Mouse (Mus musculus) ES-E14 (cell line): Measurements from ENCODE around the gene Map3k5. TPM values are rescaled to one million over a fixed set of nuclear protein-coding genes. Genes with fewer than 3 reads are reported as not detected.

Experiments
- DNase-seq: peaks from one replicate; pipeline ENCODE4 v3.0.0-alpha.2; 2013; ENCODE audit warnings: low read depth, low spot score
- H3K27ac ChIP-seq: 2 replicates; pipeline ENCODE4 v1.5.1; 2012; ENCODE audit warnings: low read depth, mild to moderate bottlenecking, low read length, moderate library complexity, mixed read lengths; ENCODE audit not compliant: poor library complexity, insufficient read depth, severe bottlenecking
- H3K36me3 ChIP-seq: 2 replicates; pipeline ENCODE4 v1.6.1; 2012; ENCODE audit warnings: mild to moderate bottlenecking, low read length, moderate library complexity, mixed read lengths; ENCODE audit not compliant: control insufficient read depth, poor library complexity, insufficient read depth, severe bottlenecking
- H3K4me1 ChIP-seq, 2 experiments: fragments of 150-350 bp in 1 of 2; sonication (generic) in 1 of 2; 2 replicates each; pipeline ENCODE4 v1.6.1; 2012; ENCODE audit warnings: low read length in 2 of 2, mild to moderate bottlenecking in 1 of 2, mixed read lengths in 1 of 2; ENCODE audit not compliant: control insufficient read depth in 2 of 2, insufficient read depth in 2 of 2, poor library complexity in 1 of 2
- H3K4me3 ChIP-seq, 2 experiments: fragments of 150-350 bp in 1 of 2; sonication (generic) in 1 of 2; 2 replicates each; pipeline ENCODE4 v1.5.1; 2012; ENCODE audit warnings: low read length in 2 of 2, low read depth in 1 of 2, mild to moderate bottlenecking in 1 of 2, mixed read lengths in 1 of 2; ENCODE audit not compliant: insufficient read depth in 1 of 2, poor library complexity in 1 of 2, severe bottlenecking in 1 of 2
- H3K9ac ChIP-seq: 2 replicates; pipeline ENCODE4 v1.6.1; 2012; ENCODE audit warnings: low read depth, mild to moderate bottlenecking, low read length, mixed read lengths; ENCODE audit not compliant: poor library complexity, insufficient read depth, severe bottlenecking
- H3K9me3 ChIP-seq: fragments of 150-350 bp; sonication (generic); 2 replicates; pipeline ENCODE4 v1.6.1; 2012; ENCODE audit warnings: low read depth, mild to moderate bottlenecking, low read length; ENCODE audit not compliant: control insufficient read depth, insufficient read depth
- CHD2 ChIP-seq: IDR thresholded peaks from 2 replicates; pipeline ENCODE4 v1.6.1; 2014; ENCODE audit warnings: mild to moderate bottlenecking, low read depth, low read length, inconsistent platforms
- HCFC1 ChIP-seq: IDR thresholded peaks from 2 replicates; pipeline ENCODE4 v1.6.1; 2012; ENCODE audit warnings: low read length, inconsistent platforms, borderline replicate concordance; ENCODE audit not compliant: insufficient read depth
- MAFK ChIP-seq: IDR thresholded peaks from 2 replicates; pipeline ENCODE4 v1.6.1; 2014; ENCODE audit warnings: mild to moderate bottlenecking, low read depth, low read length, inconsistent platforms; ENCODE audit not compliant: insufficient read depth
- ZC3H11A ChIP-seq: IDR thresholded peaks from 2 replicates; pipeline ENCODE4 v1.6.1; 2012; ENCODE audit warnings: low read depth, mild to moderate bottlenecking, inconsistent platforms, low read length, borderline replicate concordance
- ZNF384 ChIP-seq: IDR thresholded peaks from 2 replicates; pipeline ENCODE4 v1.6.1; 2012; ENCODE audit warnings: low read depth, low read length, inconsistent platforms
- in situ Hi-C, 2 experiments: fragments of 600-800 bp; cut with MboI; formaldehyde crosslinking; loops; one replicate each; pipeline ENCODE4 v1.15.1; 2025; ENCODE audit warnings: low sequenced_read_pairs in 2 of 2, inconsistent platforms in 1 of 2; ENCODE audit not compliant: unreplicated experiment in 2 of 2
- total RNA-seq: library from RNA; depleted of rRNA; stranded (reverse); fragments of 300-350 nt; gene quantifications from 2 replicates; pipeline ENCODE4 v1.2.3, GENCODE M21; 2012

Gene Map3k5
- total RNA-seq, 1 experiment, result 4.7 TPM

GRCm38 (mm10) chr10:20141376-20141775, 207.1 kb downstream of the Map3k5 start:
- Histone ChIP-seq H3K27ac (no peak overlapping the region), H3K9ac (no peak overlapping the region), H3K4me3 (no peak overlapping the region), H3K9me3 (no peaks in the 10 kb centered on the region), H3K36me3 (no peaks in the 10 kb centered on the region), H3K4me1 (peaks cover 0 to 2% of the 10 kb centered on the region in 2 experiments; a peak in 1 of 4 replicates)
- no peak for DNase-seq
- TF ChIP-seq MAFK (no peak), ZNF384 (no peak), CHD2 (no peak), ZC3H11A (no peak), HCFC1 (no peak)
- in situ Hi-C loops, result no loop called here

DNA sequence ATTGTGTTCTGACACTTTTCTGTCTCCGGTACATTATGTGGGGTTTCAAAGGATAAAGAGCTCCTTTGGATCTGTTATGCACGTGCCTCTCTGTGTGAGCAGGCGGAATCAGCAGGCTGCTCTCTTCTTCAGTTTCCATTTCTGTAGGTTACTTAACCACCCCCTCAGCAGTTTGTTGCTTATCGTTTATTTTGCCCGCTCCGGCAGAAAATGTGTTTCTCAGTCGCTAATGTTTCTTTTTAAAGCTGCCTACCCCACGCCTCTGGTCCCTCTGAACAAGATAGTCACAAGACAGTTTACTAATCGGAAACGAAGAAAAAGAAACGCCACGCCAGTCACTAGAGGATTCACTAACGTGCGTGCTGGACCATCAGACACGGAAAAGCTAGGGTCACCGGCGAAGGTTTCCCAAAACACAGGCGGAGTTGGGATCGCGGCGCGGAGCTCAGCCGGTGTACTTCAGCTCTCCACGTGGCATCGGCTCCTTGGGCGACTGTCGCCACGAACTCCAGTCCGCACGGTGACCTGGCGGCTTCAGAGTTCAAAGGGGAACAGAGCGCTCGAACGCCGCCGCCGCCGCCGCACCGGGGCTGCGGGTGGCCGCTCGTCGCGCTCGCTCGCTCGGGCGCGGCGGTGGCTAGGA, 214.0 kb downstream of the Map3k5 start, which contains the start of gene Map7:
Gene Map7, plus strand, starts transcription at position 342 of the 643 bp plus-strand sequence.
- H3K36me3 ChIP-seq, result no peaks in the 10 kb centered on the region
- in situ Hi-C loops, result no loop called here
- DNase-seq, result no peak
- TF ChIP-seq HCFC1 (0 out of 2 replicates have a peak, but pooled peaks have one; percentile 35), ZC3H11A (no peak)
- H3K9ac ChIP-seq, result peak within 1 kb of the TSS; percentile 89
- H3K4me1 ChIP-seq, result peaks cover 3 to 8% of the 10 kb centered on the region in 2 experiments
- peak within 1 kb of the TSS; percentile 46 for H3K27ac ChIP-seq
- peak within 1 kb of the TSS; percentile 95 to 96 for H3K4me3 ChIP-seq
- no peaks in the 10 kb centered on the region for H3K9me3 ChIP-seq

DNA sequence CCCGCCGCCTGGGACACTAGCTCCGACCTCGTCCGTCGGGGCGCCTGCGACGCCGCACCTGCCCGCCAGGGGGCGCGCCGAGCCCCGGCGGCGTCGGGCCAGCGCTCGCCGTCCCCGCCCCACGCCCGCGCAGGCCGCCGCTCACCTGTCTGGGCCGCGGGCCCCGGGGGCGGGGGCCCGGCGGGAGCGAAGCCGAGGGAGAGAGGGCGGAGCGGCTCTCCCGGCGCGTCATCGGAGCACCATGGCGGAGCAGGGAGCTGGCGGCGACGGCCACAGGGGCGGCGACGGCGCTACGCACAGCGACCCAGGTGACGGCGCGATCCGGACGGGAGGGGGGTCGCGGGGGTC, 214.5 kb downstream of the Map3k5 start:
- no peaks in the 10 kb centered on the region for H3K9me3 ChIP-seq
- H3K4me3 ChIP-seq, result peak overlapping the region; percentile 95 to 96
- H3K9ac ChIP-seq, result peak overlapping the region; percentile 89
- peak overlapping the region; percentile 46 for H3K27ac ChIP-seq
- no peaks in the 10 kb centered on the region for H3K36me3 ChIP-seq
- peaks cover 5 to 8% of the 10 kb centered on the region in 2 experiments for H3K4me1 ChIP-seq
- no peak for TF ChIP-seq ZNF384
- TF ChIP-seq CHD2, result no peak
- no peak; the same call in 1 of the 2 replicates for TF ChIP-seq HCFC1
- TF ChIP-seq ZC3H11A, result no peak
- no peak for TF ChIP-seq MAFK
- DNase-seq, result no peak
- in situ Hi-C loops, result no loop called here

DNA sequence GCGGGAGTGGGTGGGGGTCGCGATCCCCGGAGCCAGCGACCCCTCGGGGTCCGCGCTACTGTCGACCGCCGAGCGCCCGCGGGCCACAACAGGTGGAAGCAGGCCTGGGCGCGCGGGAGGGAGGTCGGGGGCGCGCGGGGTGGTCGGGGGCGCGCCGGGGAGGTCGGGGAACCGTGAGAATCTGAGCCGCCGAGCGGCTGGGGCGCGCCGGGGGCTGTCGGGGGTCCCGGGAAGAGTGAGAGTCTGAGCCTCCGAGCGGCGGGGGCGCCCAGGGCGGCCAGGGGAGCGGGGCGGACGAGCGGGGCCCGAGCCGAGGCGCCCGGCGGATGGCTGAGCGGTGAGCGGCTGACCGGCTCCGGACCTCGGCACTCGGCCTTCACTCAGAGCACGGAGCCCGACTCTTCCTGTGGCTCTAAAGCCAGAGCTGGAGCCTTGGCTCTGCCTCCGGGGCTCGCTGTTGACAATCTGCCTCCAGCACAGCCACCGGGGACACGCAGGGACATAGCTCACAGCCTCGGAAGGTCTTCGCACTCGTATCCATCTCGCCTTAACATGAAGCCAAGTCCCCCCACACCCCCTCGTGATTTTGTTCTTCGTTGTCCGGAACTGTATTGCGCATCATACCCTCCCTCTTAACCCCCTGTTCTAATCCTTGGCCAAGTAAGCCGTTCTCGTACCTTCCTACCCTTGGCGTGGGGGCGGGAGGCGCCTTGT, 215.0 kb downstream of the Map3k5 start:
- no peak for DNase-seq
- Histone ChIP-seq H3K4me3 (peak overlapping the region; percentile 95 to 96), H3K9me3 (no peaks in the 10 kb centered on the region), H3K36me3 (no peaks in the 10 kb centered on the region), H3K27ac (peak overlapping the region; percentile 46), H3K4me1 (peaks cover 7 to 11% of the 10 kb centered on the region in 2 experiments), H3K9ac (peak overlapping the region; percentile 89)
- in situ Hi-C loops, result no loop called here
- TF ChIP-seq CHD2 (no peak), HCFC1 (no peak), ZC3H11A (no peak), ZNF384 (no peak), MAFK (no peak)
